Mouse (Mus musculus): ENCODE results near the gene Syna. TPM values are rescaled to one million over a fixed set of nuclear protein-coding genes. Genes with fewer than 3 reads are reported as not detected.

Gene Syna
- total RNA-seq (2021), result under 1 TPM in 1 of 2 experiments, not detected in 1; 0.29 TPM
- long read RNA-seq, experiment 1, result 0 reads
- long read RNA-seq, experiment 2, result 0 reads

GRCm38 (mm10) chr5:134560071-134560449, at the start of gene Syna:
Gene Syna, minus strand, starts transcription at chr5:134560171.
- no peak for DNase-seq
- intact Hi-C loops (cut with DNase I; ENCODE audit: low total_unique reads), result no loop called here

- intact Hi-C loops (cut with DNase I; ENCODE audit: low total_unique reads), result no loop called here
- peak; percentile 30 for DNase-seq
Observed at GRCm38 (mm10) chr5:134607121-134607520, 47.1 kb upstream of the Syna start.

GRCm38 (mm10) chr5:134606314-134606713, 46.3 kb upstream of the Syna start:
- intact Hi-C loops (cut with DNase I; ENCODE audit: low total_unique reads), result no loop called here

GRCm38 (mm10) chr5:134604376-134604775, 44.4 kb upstream of the Syna start:
- intact Hi-C loops (cut with DNase I; ENCODE audit: low total_unique reads), result no loop called here
- DNase-seq, result no peak

More at GRCm38 (mm10) chr5:134606314-134606713, 46.3 kb upstream of the Syna start:
- DNase-seq, result no peak

GRCm38 (mm10) chr5:134597711-134598110, 37.7 kb upstream of the Syna start:
- intact Hi-C loops (cut with DNase I; ENCODE audit: low total_unique reads), result no loop called here
- peak; percentile 70 for DNase-seq

- DNase-seq, result no peak
- intact Hi-C loops (cut with DNase I; ENCODE audit: low total_unique reads), result no loop called here
Observed at GRCm38 (mm10) chr5:134593093-134593492, 33.1 kb upstream of the Syna start.

- intact Hi-C loops (cut with DNase I; ENCODE audit: low total_unique reads), result no loop called here
- no peak for DNase-seq
Observed at GRCm38 (mm10) chr5:134592026-134592581, 32.1 kb upstream of the Syna start.

- no peak for DNase-seq
- intact Hi-C loops (cut with DNase I; ENCODE audit: low total_unique reads), result no loop called here
Observed at GRCm38 (mm10) chr5:134589900-134590299, 29.9 kb upstream of the Syna start.

- intact Hi-C loops (cut with DNase I; ENCODE audit: low total_unique reads), result loop anchor here (5.0 kb wide), 1 partner anchor 77 kb away; no protein-coding TSS in a partner anchor
- DNase-seq, result no peak
Observed at GRCm38 (mm10) chr5:134584798-134585197, 24.8 kb upstream of the Syna start.

- DNase-seq, result no peak
- intact Hi-C loops (cut with DNase I; ENCODE audit: low total_unique reads), result loop anchor here (5.0 kb wide), 1 partner anchor 77 kb away; no protein-coding TSS in a partner anchor
Observed at GRCm38 (mm10) chr5:134583884-134584213, 23.9 kb upstream of the Syna start.

GRCm38 (mm10) chr5:134583006-134583883, 23.3 kb upstream of the Syna start:
- intact Hi-C loops (cut with DNase I; ENCODE audit: low total_unique reads), result loop anchor here (5.0 kb wide), 1 partner anchor 76 kb away; no protein-coding TSS in a partner anchor
- no peak for DNase-seq

- intact Hi-C loops (cut with DNase I; ENCODE audit: low total_unique reads), result loop anchor here (5.0 kb wide), 1 partner anchor 75 kb away; no protein-coding TSS in a partner anchor
- peak; percentile 97 for DNase-seq
Observed at GRCm38 (mm10) chr5:134582221-134582907, 22.4 kb upstream of the Syna start.

GRCm38 (mm10) chr5:134581146-134581545, 21.2 kb upstream of the Syna start, which contains the start of gene Rfc2:
Gene Rfc2, plus strand, starts transcription at chr5:134581366.
- DNase-seq, result no peak
- intact Hi-C loops (cut with DNase I; ENCODE audit: low total_unique reads), result loop anchor here (5.0 kb wide), 1 partner anchor 74 kb away; no protein-coding TSS in a partner anchor

- DNase-seq, result no peak
- intact Hi-C loops (cut with DNase I; ENCODE audit: low total_unique reads), result no loop called here
Observed at GRCm38 (mm10) chr5:134579135-134579534, 19.2 kb upstream of the Syna start.

- intact Hi-C loops (cut with DNase I; ENCODE audit: low total_unique reads), result no loop called here
- DNase-seq, result no peak
Observed at GRCm38 (mm10) chr5:134577534-134577933, 17.6 kb upstream of the Syna start.

- DNase-seq, result no peak
Observed at GRCm38 (mm10) chr5:134576517-134577220, 16.7 kb upstream of the Syna start.

GRCm38 (mm10) chr5:134575833-134576232, 15.9 kb upstream of the Syna start:
- no peak for DNase-seq
- intact Hi-C loops (cut with DNase I; ENCODE audit: low total_unique reads), result no loop called here

More at GRCm38 (mm10) chr5:134576517-134577220, 16.7 kb upstream of the Syna start:
- intact Hi-C loops (cut with DNase I; ENCODE audit: low total_unique reads), result no loop called here

GRCm38 (mm10) chr5:134572508-134573214, 12.7 kb upstream of the Syna start:
- DNase-seq, result no peak
- intact Hi-C loops (cut with DNase I; ENCODE audit: low total_unique reads), result no loop called here
